8 mouse cellular contexts compared by ENCODE assay signal in genomic region chr7:97424621-97425245, GRCm38 (mm10). TPM values are rescaled to one million over a fixed set of nuclear protein-coding genes. Genes with fewer than 3 reads are reported as not detected.
DNase-seq lines count a peak whose midpoint lies in the region; ATAC-seq and TF ChIP-seq lines count a peak whose summit lies in the region.

No protein-coding gene starts in this region.

- no peaks in the 10 kb centered on the region for H3K36me3 ChIP-seq in hindbrain, postnatal 0 days (ENCODE audit: insufficient read depth, low read length)

- H3K4me2 ChIP-seq in hindbrain, postnatal 0 days (ENCODE audit: low read depth, low read length) = no peak overlapping the region

- ATAC-seq in hindbrain, postnatal 0 days = peak; percentile 85
- ATAC-seq in megakaryocyte, adult 5-6 weeks (ENCODE audit: poor library complexity, severe bottlenecking) = peak; percentile 95

- intact Hi-C loops in left cerebral cortex, adult 2 months (cut with DNase I) = loop anchor here (5.0 kb wide), 3 partner anchors 153 to 553 kb away; partner anchors contain the start of genes Aamdc and Rsf1

- no peak overlapping the region for H3K9ac ChIP-seq in hindbrain, postnatal 0 days (replicated peaks; ENCODE audit: low read length)

- 9% methylated on average over 12 of the region's 12 CpGs for whole genome bisulfite sequencing in hindbrain, postnatal 0 days

- no peaks in the 10 kb centered on the region for H3K9me3 ChIP-seq in hindbrain, postnatal 0 days (ENCODE audit: low read length)

- H3K27ac ChIP-seq in hindbrain, postnatal 0 days = no peak overlapping the region
- 0 out of 2 replicates have a peak overlapping the region, but pooled peaks have one; percentile 13 for H3K27ac ChIP-seq in left cerebral cortex, adult 2 months

- H3K4me3 ChIP-seq in hindbrain, postnatal 0 days (ENCODE audit: low read length) = no peak overlapping the region
- H3K4me3 ChIP-seq in left cerebral cortex, adult 2 months = no peak overlapping the region

- peak; percentile 66 for DNase-seq in R1 (ENCODE audit: low read depth, low spot score)
- peak; percentile 96 for DNase-seq in cerebellum, postnatal 36 days
- DNase-seq in gastrocnemius, adult 18-20 months (ENCODE audit: low spot score) = peak; percentile 84
- DNase-seq in hindbrain, postnatal 0 days (ENCODE audit: low spot score) = peak; percentile 93
- peak; percentile 84 to 92 for DNase-seq in left cerebral cortex, adult 2 months (ENCODE audit: extremely low spot score in 1 of 2, low spot score in 2 of 2)
- peak; percentile 76 for DNase-seq in right cerebral cortex, adult 18-20 months
- peak; percentile 85 for DNase-seq in urinary bladder, adult 2 months (ENCODE audit: low spot score)

- TF ChIP-seq CTCF in hindbrain, postnatal 0 days (IDR thresholded peaks at IDR 0.05; ENCODE audit: low read depth) = peak; percentile 97
- TF ChIP-seq CTCF in left cerebral cortex, adult 2 months (IDR thresholded peaks at IDR 0.05) = no peak; the same call in none of the 2 replicates

- peaks cover 7% of the 10 kb centered on the region for H3K4me1 ChIP-seq in hindbrain, postnatal 0 days (ENCODE audit: insufficient read depth, low read length)

- no peaks in the 10 kb centered on the region for H3K27me3 ChIP-seq in hindbrain, postnatal 0 days (ENCODE audit: insufficient read depth, low read length)

RNA-seq across cellular contexts. Expression of gene Thrsp, which starts 7.2 kb away (rescaled TPM):
- total RNA-seq in gastrocnemius, adult 18-20 months (2021) = 10 to 100 TPM; 15.3 to 19.5 TPM
- 5.2 and 6.4 TPM in 2 replicates for total RNA-seq in hindbrain, postnatal 0 days (2014; rRNA removed)
- 6.3 and 7.7 TPM in 2 replicates for polyA plus RNA-seq in hindbrain, postnatal 0 days (2015; fragmentation: Nextera tagmentation; extraction: Ambion mirVana)
- total RNA-seq in left cerebral cortex, adult 2 months (2021) = 10 to 100 TPM; 19.2 to 21.8 TPM
- total RNA-seq in megakaryocyte, adult 5-6 weeks (2015) = not detected in 2 replicates
- total RNA-seq in megakaryocyte, adult 5-6 weeks (2017) = not detected in 2 replicates
- polyA plus RNA-seq in urinary bladder, adult 2 months (2012; rRNA removed) = 45.2 and 95.3 TPM in 2 replicates

RNA-seq across cellular contexts. Expression of gene Ndufc2, which starts 24.9 kb away (rescaled TPM):
- total RNA-seq in gastrocnemius, adult 18-20 months (2021) = 100 to 1,000 TPM; 266 to 292 TPM
- total RNA-seq in hindbrain, postnatal 0 days (2014; rRNA removed) = 340 and 423 TPM in 2 replicates
- 697 and 742 TPM in 2 replicates for polyA plus RNA-seq in hindbrain, postnatal 0 days (2015; fragmentation: Nextera tagmentation; extraction: Ambion mirVana)
- total RNA-seq in left cerebral cortex, adult 2 months (2021) = 100 to 1,000 TPM; 213 to 230 TPM
- total RNA-seq in megakaryocyte, adult 5-6 weeks (2015) = 128 and 155 TPM in 2 replicates
- total RNA-seq in megakaryocyte, adult 5-6 weeks (2017) = 225 and 237 TPM in 2 replicates
- 148 and 154 TPM in 2 replicates for polyA plus RNA-seq in urinary bladder, adult 2 months (2012; rRNA removed)

RNA-seq across cellular contexts. Expression of gene Kctd14, which starts 26.4 kb away (rescaled TPM):
- under 1 TPM in 1 of 2 experiments, not detected in 1; 0.14 TPM for total RNA-seq in gastrocnemius, adult 18-20 months (2021)
- total RNA-seq in hindbrain, postnatal 0 days (2014; rRNA removed) = 0.68 and 1.5 TPM in 2 replicates
- 2.6 and 3.1 TPM in 2 replicates for polyA plus RNA-seq in hindbrain, postnatal 0 days (2015; fragmentation: Nextera tagmentation; extraction: Ambion mirVana)
- total RNA-seq in left cerebral cortex, adult 2 months (2021) = 1 to 10 TPM; 3.3 to 3.7 TPM
- 13.3 and 14.8 TPM in 2 replicates for total RNA-seq in megakaryocyte, adult 5-6 weeks (2015)
- 3.9 and 4.9 TPM in 2 replicates for total RNA-seq in megakaryocyte, adult 5-6 weeks (2017)
- 1.2 and 1.4 TPM in 2 replicates for polyA plus RNA-seq in urinary bladder, adult 2 months (2012; rRNA removed)

RNA-seq across cellular contexts. Expression of gene Alg8, which starts 53.3 kb away (rescaled TPM):
- total RNA-seq in gastrocnemius, adult 18-20 months (2021) = 1 to 10 TPM; 3.2 to 3.5 TPM
- 5.2 and 6.0 TPM in 2 replicates for total RNA-seq in hindbrain, postnatal 0 days (2014; rRNA removed)
- polyA plus RNA-seq in hindbrain, postnatal 0 days (2015; fragmentation: Nextera tagmentation; extraction: Ambion mirVana) = 11.4 and 11.8 TPM in 2 replicates
- total RNA-seq in left cerebral cortex, adult 2 months (2021) = 10 to 100 TPM in 1 of 2 experiments, 1 to 10 TPM in 1; 9.9 to 10.2 TPM
- 40.5 and 45.2 TPM in 2 replicates for total RNA-seq in megakaryocyte, adult 5-6 weeks (2015)
- total RNA-seq in megakaryocyte, adult 5-6 weeks (2017) = 29.9 and 41.7 TPM in 2 replicates
- polyA plus RNA-seq in urinary bladder, adult 2 months (2012; rRNA removed) = 11.0 and 14.4 TPM in 2 replicates

RNA-seq across cellular contexts. Expression of gene Ints4, which starts 56.0 kb away (rescaled TPM):
- total RNA-seq in gastrocnemius, adult 18-20 months (2021) = 10 to 100 TPM; 23.7 to 26.4 TPM
- total RNA-seq in hindbrain, postnatal 0 days (2014; rRNA removed) = 28.3 and 39.5 TPM in 2 replicates
- 29.3 and 30.2 TPM in 2 replicates for polyA plus RNA-seq in hindbrain, postnatal 0 days (2015; fragmentation: Nextera tagmentation; extraction: Ambion mirVana)
- total RNA-seq in left cerebral cortex, adult 2 months (2021) = 10 to 100 TPM; 28.7 to 30.9 TPM
- 89.9 and 91.2 TPM in 2 replicates for total RNA-seq in megakaryocyte, adult 5-6 weeks (2015)
- 49.6 and 51.4 TPM in 2 replicates for total RNA-seq in megakaryocyte, adult 5-6 weeks (2017)
- 52.5 and 53.3 TPM in 2 replicates for polyA plus RNA-seq in urinary bladder, adult 2 months (2012; rRNA removed)
